Mouse (Mus musculus) cerebellum, adult 2 months (tissue): ENCODE data around the gene Unc5b.

ENCODE experiments used
- CTCF ChIP-seq: fragments of 200-500 bp; IDR thresholded peaks from 2 replicates; pipeline ENCODE4 v1.5.1; 2011; ENCODE audit warnings: low read depth, mild to moderate bottlenecking, control low read depth, low read length, moderate library complexity, borderline replicate concordance; ENCODE audit not compliant: insufficient read depth
- POLR2A ChIP-seq: fragments of 200-500 bp; IDR thresholded peaks from 2 replicates; pipeline ENCODE4 v1.6.1; 2011; ENCODE audit warnings: low read length, control low read depth, borderline replicate concordance; ENCODE audit not compliant: insufficient read depth

GRCm38 (mm10) chr10:60797682-60798422, 33.5 kb downstream of the Unc5b start:
- TF ChIP-seq POLR2A, result no peak
- no peak for TF ChIP-seq CTCF
